Mouse (Mus musculus) spleen, adult 12 weeks (tissue): Measurements from ENCODE around the gene Pced1a.
"Not testable (repeated sequence)": the region's sequence is repeated elsewhere in the genome, so short reads cannot be mapped to it uniquely, and the experiment has no call there.

ENCODE experiments used
- DNase-seq: peaks from one replicate; pipeline ENCODE4 v3.0.0; 2022; ENCODE audit warnings: low spot score

Gene Pced1a

GRCm38 (mm10) chr2:130390993-130391625, 33.4 kb downstream of the Pced1a start:
- no peak for DNase-seq

- DNase-seq: no peak
These were observed 35.7 kb downstream of the Pced1a start for GRCm38 (mm10) chr2:130388796-130389195.

- DNase-seq: no peak
These were observed 38.3 kb downstream of the Pced1a start for GRCm38 (mm10) chr2:130386212-130386611.

- DNase-seq: no peak
These were observed 40.6 kb downstream of the Pced1a start for GRCm38 (mm10) chr2:130383895-130384294.

GRCm38 (mm10) chr2:130383205-130383604, 41.3 kb downstream of the Pced1a start:
- DNase-seq: no peak

- no peak for DNase-seq
These were observed 49.5 kb downstream of the Pced1a start for GRCm38 (mm10) chr2:130374951-130375350.

- not testable (repeated sequence) for DNase-seq
These were observed 51.5 kb downstream of the Pced1a start for GRCm38 (mm10) chr2:130373026-130373425.

GRCm38 (mm10) chr2:130367386-130367785, 57.1 kb downstream of the Pced1a start:
- DNase-seq: no peak
